Mouse (Mus musculus) intestine, embryonic 15.5 days (tissue): ENCODE results near the gene Ncoa1. TPM values are rescaled to one million over a fixed set of nuclear protein-coding genes. Genes with fewer than 3 reads are reported as not detected.

Experiments
- ATAC-seq: fragments of 200-750 bp; cut with Nextera tagmentation; 2 replicates; pipeline ENCODE4 v1.8.0; 2017; ENCODE audit warnings: moderate TSS enrichment, moderate library complexity
- H3K27ac ChIP-seq: fragments of 300-500 bp; sonication (generic); 2 replicates; pipeline ENCODE4 v1.5.1; 2015; ENCODE audit warnings: mild to moderate bottlenecking, inconsistent platforms
- H3K27me3 ChIP-seq: fragments of 300-500 bp; sonication (generic); replicated peaks from 2 replicates; pipeline ENCODE4 v1.6.1; 2015; ENCODE audit warnings: inconsistent platforms
- H3K36me3 ChIP-seq: fragments of 300-500 bp; sonication (generic); 2 replicates; pipeline ENCODE4 v1.6.1; 2015; ENCODE audit warnings: inconsistent platforms
- H3K4me1 ChIP-seq: fragments of 300-500 bp; sonication (generic); replicated peaks from 2 replicates; pipeline ENCODE4 v1.6.1; 2015; ENCODE audit warnings: inconsistent platforms
- H3K4me2 ChIP-seq: fragments of 300-500 bp; sonication (generic); replicated peaks from 2 replicates; pipeline ENCODE4 v1.6.1; 2015; ENCODE audit warnings: mild to moderate bottlenecking, inconsistent platforms
- H3K4me3 ChIP-seq: fragments of 300-500 bp; sonication (generic); replicated peaks from 2 replicates; pipeline ENCODE4 v1.5.1; 2015; ENCODE audit warnings: inconsistent platforms
- H3K9ac ChIP-seq: fragments of 300-500 bp; sonication (generic); 2 replicates; pipeline ENCODE4 v1.6.1; 2015; ENCODE audit warnings: inconsistent platforms
- H3K9me3 ChIP-seq: fragments of 300-500 bp; sonication (generic); 2 replicates; pipeline ENCODE4 v1.6.1; 2016; ENCODE audit warnings: inconsistent platforms
- WGBS: fragments of 180-500 bp; shearing (Covaris S2); methylation state at CpG from one replicate; pipeline ENCODE4 v1.1.7; 2015; 5-methylcytosine and 5-hydroxymethylcytosine counted together
- polyA plus RNA-seq: library from polyadenylated mRNA; unstranded; fragments of >200 nt; fragmentation: Nextera tagmentation; extraction: Ambion mirVana; gene quantifications from 2 replicates; pipeline ENCODE4 v1.2.1, GENCODE M21; 2015

The Ncoa1 gene
- polyA plus RNA-seq, 1 experiment from 2014 or later, result 6.3 TPM

GRCm38 (mm10) chr12:4501916-4502315 is 24.9 kb upstream of the Ncoa1 start:
- Histone ChIP-seq H3K27ac (no peak overlapping the region), H3K4me1 (no peaks in the 10 kb centered on the region), H3K9me3 (no peaks in the 10 kb centered on the region), H3K9ac (no peak overlapping the region), H3K36me3 (no peaks in the 10 kb centered on the region), H3K4me2 (no peak overlapping the region), H3K4me3 (no peak overlapping the region), H3K27me3 (no peaks in the 10 kb centered on the region)
- ATAC-seq, result no peak
- WGBS, result 40% methylated on average over 3 of the region's 3 CpGs

- Histone ChIP-seq H3K27me3 (no peaks in the 10 kb centered on the region), H3K9ac (no peak overlapping the region), H3K4me3 (no peak overlapping the region), H3K4me2 (no peak overlapping the region), H3K27ac (no peak overlapping the region), H3K4me1 (no peaks in the 10 kb centered on the region), H3K36me3 (no peaks in the 10 kb centered on the region), H3K9me3 (no peaks in the 10 kb centered on the region)
- no peak for ATAC-seq
- 93% methylated on average over 4 of the region's 4 CpGs for WGBS
Measured at GRCm38 (mm10) chr12:4500516-4500915, 23.5 kb upstream of the Ncoa1 start.

GRCm38 (mm10) chr12:4499651-4500175 is 22.7 kb upstream of the Ncoa1 start:
- no peaks in the 10 kb centered on the region for H3K4me1 ChIP-seq
- H3K27ac ChIP-seq, result no peak overlapping the region
- H3K4me2 ChIP-seq, result no peak overlapping the region
- no peak overlapping the region for H3K4me3 ChIP-seq
- no peaks in the 10 kb centered on the region for H3K36me3 ChIP-seq
- WGBS, result 73% methylated on average over 3 of the region's 3 CpGs
- H3K9me3 ChIP-seq, result no peaks in the 10 kb centered on the region
- no peak for ATAC-seq
- H3K9ac ChIP-seq, result no peak overlapping the region
- H3K27me3 ChIP-seq, result no peaks in the 10 kb centered on the region

GRCm38 (mm10) chr12:4488411-4488810 is 11.4 kb upstream of the Ncoa1 start:
- 58% methylated on average over 6 of the region's 6 CpGs for WGBS
- H3K9me3 ChIP-seq, result no peaks in the 10 kb centered on the region; the same call in 1 of the 2 replicates
- no peak overlapping the region for H3K9ac ChIP-seq
- no peak overlapping the region for H3K4me2 ChIP-seq
- no peak overlapping the region for H3K4me3 ChIP-seq
- H3K4me1 ChIP-seq, result no peaks in the 10 kb centered on the region
- H3K36me3 ChIP-seq, result no peaks in the 10 kb centered on the region
- no peaks in the 10 kb centered on the region for H3K27me3 ChIP-seq
- H3K27ac ChIP-seq, result no peak overlapping the region
- no peak for ATAC-seq

- Histone ChIP-seq H3K27me3 (no peaks in the 10 kb centered on the region), H3K36me3 (no peaks in the 10 kb centered on the region), H3K4me1 (no peaks in the 10 kb centered on the region), H3K27ac (no peak overlapping the region), H3K9me3 (no peaks in the 10 kb centered on the region; the same call in 1 of the 2 replicates), H3K4me2 (no peak overlapping the region), H3K4me3 (no peak overlapping the region), H3K9ac (no peak overlapping the region)
- WGBS, result 72% methylated on average over 4 of the region's 4 CpGs
- ATAC-seq, result no peak
Measured at GRCm38 (mm10) chr12:4483386-4483785, 6.4 kb upstream of the Ncoa1 start.

GRCm38 (mm10) chr12:4481687-4482086 is 4.7 kb upstream of the Ncoa1 start:
- Histone ChIP-seq H3K9ac (no peak overlapping the region), H3K27me3 (no peaks in the 10 kb centered on the region), H3K4me1 (no peaks in the 10 kb centered on the region), H3K4me3 (no peak overlapping the region), H3K4me2 (no peak overlapping the region), H3K9me3 (no peaks in the 10 kb centered on the region; the same call in 1 of the 2 replicates), H3K27ac (no peak overlapping the region), H3K36me3 (no peaks in the 10 kb centered on the region)
- WGBS, result 70% methylated on average over 5 of the region's 5 CpGs
- no peak for ATAC-seq

- no peaks in the 10 kb centered on the region; the same call in 1 of the 2 replicates for H3K9me3 ChIP-seq
- no peaks in the 10 kb centered on the region for H3K27me3 ChIP-seq
- no peak for ATAC-seq
- H3K9ac ChIP-seq, result no peak overlapping the region
- no peaks in the 10 kb centered on the region for H3K36me3 ChIP-seq
- peaks cover 7% of the 10 kb centered on the region for H3K4me1 ChIP-seq
- WGBS, result 87% methylated on average over 4 of the region's 4 CpGs
- no peak overlapping the region for H3K27ac ChIP-seq
- H3K4me2 ChIP-seq, result no peak overlapping the region
- no peak overlapping the region for H3K4me3 ChIP-seq
Measured at GRCm38 (mm10) chr12:4480250-4480649, 3.3 kb upstream of the Ncoa1 start.

GRCm38 (mm10) chr12:4479171-4479881 is 2.3 kb upstream of the Ncoa1 start:
- no peak for ATAC-seq

GRCm38 (mm10) chr12:4477941-4478795 is 1.2 kb upstream of the Ncoa1 start:
- H3K4me2 ChIP-seq, result no peak overlapping the region
- H3K4me1 ChIP-seq, result peaks cover 7% of the 10 kb centered on the region
- H3K36me3 ChIP-seq, result no peaks in the 10 kb centered on the region
- H3K9ac ChIP-seq, result no peak overlapping the region
- H3K27me3 ChIP-seq, result no peaks in the 10 kb centered on the region
- no peak for ATAC-seq
- no peak overlapping the region for H3K4me3 ChIP-seq
- no peak overlapping the region for H3K27ac ChIP-seq
- no peaks in the 10 kb centered on the region for H3K9me3 ChIP-seq
- 76% methylated on average over 6 of the region's 6 CpGs for WGBS

More at GRCm38 (mm10) chr12:4479171-4479881, 2.3 kb upstream of the Ncoa1 start:
- no peaks in the 10 kb centered on the region for H3K36me3 ChIP-seq
- H3K9ac ChIP-seq, result no peak overlapping the region
- H3K27me3 ChIP-seq, result no peaks in the 10 kb centered on the region
- H3K4me3 ChIP-seq, result no peak overlapping the region
- H3K4me2 ChIP-seq, result no peak overlapping the region
- no peaks in the 10 kb centered on the region; the same call in 1 of the 2 replicates for H3K9me3 ChIP-seq
- 77% methylated on average over 3 of the region's 3 CpGs for whole genome bisulfite sequencing
- peaks cover 7% of the 10 kb centered on the region for H3K4me1 ChIP-seq
- no peak overlapping the region for H3K27ac ChIP-seq

GRCm38 (mm10) chr12:4476291-4476831 is 621 bp downstream of the Ncoa1 start:
- peak overlapping the region; percentile 88 for H3K9ac ChIP-seq
- H3K4me3 ChIP-seq, result peak overlapping the region; percentile 80
- no peaks in the 10 kb centered on the region for H3K27me3 ChIP-seq
- peak; percentile 77 for ATAC-seq
- under 1% methylated on average over 60 of the region's 73 CpGs for WGBS
- H3K27ac ChIP-seq, result peak overlapping the region; percentile 86
- no peaks in the 10 kb centered on the region for H3K9me3 ChIP-seq
- H3K36me3 ChIP-seq, result no peaks in the 10 kb centered on the region
- H3K4me2 ChIP-seq, result peak overlapping the region; percentile 87
- H3K4me1 ChIP-seq, result peaks cover 7% of the 10 kb centered on the region

- H3K9ac ChIP-seq, result no peak overlapping the region; the same call in 1 of the 2 replicates
Measured at GRCm38 (mm10) chr12:4475251-4475993, 1.6 kb downstream of the Ncoa1 start.

More at GRCm38 (mm10) chr12:4475251-4475993, 1.6 kb downstream of the Ncoa1 start:
- H3K27me3 ChIP-seq, result no peaks in the 10 kb centered on the region
- no peak for ATAC-seq
- peaks cover 7% of the 10 kb centered on the region for H3K4me1 ChIP-seq
- H3K4me3 ChIP-seq, result peak overlapping the region; percentile 80
- H3K9me3 ChIP-seq, result no peaks in the 10 kb centered on the region
- 19% methylated on average over 18 of the region's 18 CpGs for WGBS
- H3K27ac ChIP-seq, result no peak overlapping the region
- peak overlapping the region; percentile 87 for H3K4me2 ChIP-seq
- no peaks in the 10 kb centered on the region for H3K36me3 ChIP-seq
